Mouse (Mus musculus) right cerebral cortex, postnatal 14 days (tissue): Measurements from ENCODE around the gene Scgb1b17.
"Not testable (repeated sequence)": the region's sequence is repeated elsewhere in the genome, so short reads cannot be mapped to it uniquely, and the experiment has no call there.

Experiments
- DNase-seq: peaks from one replicate; pipeline ENCODE4 v3.0.0; 2022

The Scgb1b17 gene

GRCm38 (mm10) chr7:33063149-33063548, at the start of gene Scgb1b17:
Scgb1b17 (plus strand) TSS chr7:33063449.
- DNase-seq = not testable (repeated sequence)

DNA sequence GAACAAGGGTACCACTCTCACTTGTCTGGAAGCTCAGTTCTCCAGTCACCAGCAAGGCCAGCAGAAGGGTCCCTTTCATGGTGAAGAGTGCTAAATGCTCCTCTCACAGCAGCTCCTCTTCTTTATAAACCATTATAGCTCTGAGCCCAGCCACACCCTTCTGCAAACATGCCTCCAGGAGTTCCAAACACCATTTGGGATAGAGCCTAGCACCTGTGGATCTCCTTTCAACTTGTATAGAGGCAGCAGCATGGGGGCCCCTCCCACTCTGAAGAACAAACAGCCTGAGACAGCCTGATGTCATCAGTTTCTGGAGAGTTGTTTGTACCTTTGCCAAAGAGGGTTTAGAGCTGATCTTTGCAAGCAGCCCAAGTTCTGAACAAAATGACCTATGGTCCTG, 6.8 kb upstream of the Scgb1b17 start, which contains the start of gene Scgb2b17:
Scgb2b17 (minus strand) TSS at position 101 of the 400 bp plus-strand sequence.
- not testable (repeated sequence) for DNase-seq
